Mouse (Mus musculus): ENCODE results near the gene Pafah1b2.
A peak's percentile ranks its signal among the peaks of the same experiment; 100 is the strongest.

Gene Pafah1b2

DNA sequence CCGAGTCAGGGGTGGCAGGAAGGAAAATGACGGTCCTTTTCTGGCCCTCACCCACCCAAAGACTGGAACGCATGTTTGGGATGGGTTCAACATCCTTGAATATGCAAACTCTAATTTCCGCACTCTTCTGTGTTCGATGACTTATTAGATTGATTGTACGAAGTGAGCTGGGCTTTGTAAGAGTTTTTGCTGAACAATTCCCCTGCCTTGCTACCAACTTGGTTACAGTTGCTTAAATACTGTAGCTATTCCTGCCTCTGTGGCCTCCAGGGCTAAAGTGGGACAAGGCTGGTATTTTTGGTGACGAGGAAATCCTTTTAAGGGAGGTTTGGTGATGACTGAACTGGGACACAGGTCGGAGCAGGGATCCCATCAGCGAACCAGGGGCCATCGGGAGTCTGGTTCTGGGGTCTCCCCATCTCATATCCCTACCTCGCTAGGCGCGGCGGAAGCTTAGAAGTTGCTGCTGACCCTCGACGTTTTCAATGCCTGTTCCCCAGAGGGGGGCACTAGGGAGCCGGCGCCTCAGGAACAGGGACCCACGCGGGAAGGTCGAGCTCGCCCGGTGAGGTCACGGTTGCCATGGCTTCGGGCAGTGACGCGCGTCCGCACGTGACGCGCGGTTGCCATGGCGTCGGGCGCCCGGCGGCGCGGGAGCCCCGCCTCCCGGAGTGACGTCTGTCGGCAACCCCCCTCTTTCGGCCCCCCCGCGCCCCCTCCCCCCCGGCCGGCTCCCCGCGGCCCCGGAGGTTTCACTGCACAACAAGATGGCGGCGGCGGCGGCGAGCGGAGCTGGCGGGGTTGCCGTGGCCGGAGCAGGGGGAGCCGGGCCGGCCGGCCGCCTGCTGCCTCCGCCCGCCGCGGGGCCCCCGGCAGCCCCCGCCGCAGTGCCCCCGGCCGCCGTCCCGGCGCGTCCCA, at the start of gene Pafah1b2, which contains the start of gene Sik3:
Gene Pafah1b2 (minus strand): TSS at position 600 of the 918 bp plus-strand sequence.
Gene Sik3 (plus strand): TSS at position 730 of the 918 bp plus-strand sequence.
- peak; percentile 96 to 98 for DNase-seq

DNA sequence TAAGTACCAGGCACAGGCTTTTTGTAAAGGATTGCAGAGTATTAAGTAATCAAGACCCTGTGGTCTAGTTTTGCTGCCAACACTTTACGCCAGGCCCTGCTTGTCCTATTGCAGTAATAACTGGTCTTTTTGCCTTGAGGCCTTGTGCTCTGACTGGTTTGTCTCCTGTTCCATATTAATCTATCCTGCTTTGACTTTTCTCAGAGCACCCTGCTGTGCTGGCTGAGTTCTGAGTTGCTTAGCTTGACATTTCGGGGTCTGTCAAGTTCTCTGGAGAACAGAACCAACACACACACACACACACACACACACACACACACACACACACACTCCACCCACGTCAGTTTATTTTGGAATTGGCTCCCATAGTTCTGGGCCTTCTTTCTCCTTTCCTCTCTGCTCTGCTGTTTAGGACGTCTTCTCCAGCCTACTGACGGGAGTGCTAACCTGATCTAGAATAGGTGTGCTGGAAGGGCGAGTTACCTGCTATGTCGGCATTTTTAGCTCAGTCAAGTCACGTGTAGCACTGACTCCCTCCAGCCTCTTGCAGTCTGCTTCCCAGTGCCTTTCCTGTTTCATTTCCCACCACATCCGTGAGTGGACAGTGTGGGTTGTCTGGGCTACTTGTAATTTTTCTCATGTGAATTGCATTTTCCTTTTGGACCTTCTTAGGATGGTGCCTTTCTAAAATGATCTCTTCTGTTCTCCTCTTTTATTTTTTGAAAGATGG, 49.4 kb upstream of the Pafah1b2 start:
- DNase-seq = peak; percentile 26 to 43

GRCm38 (mm10) chr9:46060249-46060648, 47.8 kb upstream of the Pafah1b2 start:
- DNase-seq = no peak

GRCm38 (mm10) chr9:46058065-46058464, 45.6 kb upstream of the Pafah1b2 start:
- DNase-seq = no peak

GRCm38 (mm10) chr9:46053014-46053666, 40.6 kb upstream of the Pafah1b2 start:
- peak in 1 of 2 experiments; percentile 35 for DNase-seq

GRCm38 (mm10) chr9:46050203-46050602, 37.7 kb upstream of the Pafah1b2 start:
- no peak for DNase-seq

DNA sequence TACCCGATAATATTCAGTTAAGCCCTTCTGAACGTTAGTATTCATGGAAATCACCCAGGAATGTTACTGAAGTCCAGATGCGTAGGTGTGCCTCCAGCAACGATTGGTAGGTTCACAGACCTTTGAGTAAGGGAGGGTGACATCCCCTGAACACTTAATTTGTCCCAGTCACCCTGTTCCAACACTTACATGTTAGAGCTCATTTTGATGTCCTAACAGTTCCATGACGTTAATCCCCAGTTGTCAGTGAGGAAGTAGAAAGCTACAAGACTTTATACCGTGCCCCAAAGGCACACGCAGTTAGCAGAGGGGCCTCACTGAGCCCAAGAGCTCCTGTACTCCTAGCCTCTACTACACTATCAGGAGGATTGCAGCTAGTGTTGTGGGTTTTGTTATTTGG, 37.0 kb upstream of the Pafah1b2 start:
- DNase-seq = no peak

DNA sequence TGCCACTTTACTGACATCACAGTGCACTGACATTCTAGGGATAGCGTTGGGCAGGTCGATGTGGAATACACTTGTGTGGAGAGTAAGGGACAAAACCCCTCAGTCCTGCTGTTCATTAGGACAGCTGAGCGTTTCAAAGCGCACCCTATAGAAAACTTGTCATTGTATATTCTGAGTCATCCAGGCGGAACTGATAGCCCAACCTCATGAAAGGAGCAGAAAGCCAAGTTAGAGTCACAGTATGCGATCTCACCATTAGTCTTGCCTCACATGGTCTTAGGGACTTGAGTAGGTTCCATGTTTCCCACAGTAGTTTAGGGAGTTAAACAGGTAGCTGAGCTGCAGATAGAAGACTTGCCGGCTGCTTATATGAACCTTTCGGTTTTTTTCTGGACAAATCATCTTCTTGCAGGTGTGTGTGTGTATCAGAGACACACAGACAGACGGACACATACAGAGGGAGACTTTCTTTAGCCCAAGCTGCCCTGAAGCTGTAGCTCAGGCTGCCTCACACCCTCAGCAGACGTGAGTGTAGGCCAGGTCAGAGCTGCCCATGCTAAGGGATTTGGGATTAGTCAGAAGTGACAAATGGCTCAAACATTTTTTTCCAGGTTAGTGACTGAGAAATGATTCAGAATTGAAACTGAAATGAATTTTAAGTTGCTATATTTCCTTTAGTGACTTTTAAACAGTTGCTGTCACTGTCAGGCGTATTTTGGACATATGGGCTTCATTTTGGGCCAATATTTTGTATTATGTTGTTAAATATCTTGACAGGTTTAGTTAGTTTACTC, 34.4 kb upstream of the Pafah1b2 start:
- DNase-seq = no peak

GRCm38 (mm10) chr9:46043626-46044025, 31.1 kb upstream of the Pafah1b2 start:
- no peak for DNase-seq

DNA sequence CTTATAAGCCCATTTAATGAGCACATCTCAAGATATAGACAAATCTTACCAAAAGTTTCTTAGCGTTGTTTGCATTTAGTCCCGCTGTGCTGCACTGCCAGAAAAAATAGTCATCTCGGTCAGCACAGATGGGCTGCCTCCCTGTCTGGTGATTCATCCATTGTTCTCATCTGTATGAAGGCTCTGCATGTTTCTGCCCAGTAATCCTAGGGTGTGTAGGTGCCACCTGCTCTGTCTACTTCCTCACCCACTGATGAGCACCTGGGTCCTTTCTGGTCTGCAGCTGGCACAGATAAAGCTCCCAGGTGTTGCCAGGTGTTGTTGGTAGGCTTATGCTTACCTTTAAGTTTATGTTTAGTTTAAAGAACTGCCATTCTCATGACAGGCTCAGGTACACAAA, 29.9 kb upstream of the Pafah1b2 start:
- no peak for DNase-seq

GRCm38 (mm10) chr9:46041186-46041585, 28.7 kb upstream of the Pafah1b2 start:
- no peak for DNase-seq

DNA sequence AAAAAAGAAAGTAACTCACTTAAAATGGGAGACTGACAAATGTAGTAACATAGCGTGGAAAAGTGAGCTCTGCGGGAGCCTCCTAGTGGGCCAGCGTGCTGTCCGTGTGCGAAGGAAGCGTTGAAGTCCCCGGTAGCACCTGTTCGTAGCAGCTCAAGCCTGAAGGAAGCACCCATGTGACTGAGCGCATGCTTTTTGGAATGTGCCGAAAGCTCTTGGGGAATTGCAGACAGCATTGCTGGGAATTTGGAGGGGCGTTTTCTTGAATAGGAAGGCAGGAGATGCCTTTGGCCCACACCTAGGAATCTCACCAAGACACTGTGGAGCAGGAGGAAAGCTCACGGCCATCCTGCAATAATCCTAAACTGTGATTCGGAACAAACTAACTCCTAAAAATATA, 26.3 kb upstream of the Pafah1b2 start:
- no peak for DNase-seq

- DNase-seq = no peak
These were observed 24.4 kb upstream of the Pafah1b2 start for GRCm38 (mm10) chr9:46036881-46037280.

DNA sequence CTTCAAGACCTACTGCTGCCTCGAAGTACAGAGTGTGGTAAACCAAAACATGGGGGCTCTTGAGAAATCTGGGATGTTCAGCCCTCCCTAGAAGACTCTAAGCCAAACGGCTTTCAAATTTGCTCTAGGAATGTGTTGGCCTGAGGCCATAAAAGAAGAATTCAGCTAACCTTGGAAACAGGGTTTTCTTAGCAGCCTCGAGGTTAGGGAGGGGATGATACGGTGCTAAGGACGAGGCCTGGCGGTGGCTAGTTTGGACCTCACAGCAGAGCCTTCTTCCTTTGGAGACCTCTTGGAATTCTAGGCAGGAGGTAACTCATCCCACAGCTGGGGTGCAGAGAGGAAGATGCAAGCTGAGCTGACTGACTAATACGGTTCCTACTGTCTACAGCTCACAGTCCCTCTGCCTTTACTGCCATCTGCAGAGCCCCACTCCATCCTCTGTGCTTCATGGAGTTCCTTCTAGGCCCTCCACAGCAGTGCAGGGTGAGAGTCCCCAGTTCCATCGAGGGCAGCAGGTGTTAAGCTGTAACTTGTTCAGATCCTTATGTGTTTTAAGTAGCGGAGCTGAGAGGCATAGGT, 22.9 kb upstream of the Pafah1b2 start:
- no peak for DNase-seq

DNA sequence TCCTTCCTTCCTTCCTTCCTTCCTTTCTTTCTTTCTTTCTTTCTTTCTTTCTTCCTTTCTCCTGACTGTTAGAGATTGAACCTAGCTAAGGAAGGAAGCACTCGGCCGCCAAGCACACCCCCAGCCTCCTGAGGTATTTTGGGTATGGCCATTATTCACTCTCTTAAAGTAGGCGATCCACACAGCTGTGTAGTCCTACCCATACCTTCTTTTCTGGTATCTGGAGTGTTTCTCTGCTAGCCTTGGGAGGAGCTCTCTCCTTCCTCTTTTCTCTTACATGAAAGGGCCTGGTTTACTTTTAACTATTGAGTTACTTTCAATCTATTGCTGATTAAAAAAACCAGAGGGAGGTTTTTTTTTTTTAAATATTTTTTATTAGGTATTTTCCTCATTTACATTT, 21.4 kb upstream of the Pafah1b2 start:
- DNase-seq = no peak

GRCm38 (mm10) chr9:46033058-46033457, 20.6 kb upstream of the Pafah1b2 start:
- DNase-seq = no peak

- DNase-seq = peak in 1 of 2 experiments; percentile 53
These were observed 19.7 kb upstream of the Pafah1b2 start for GRCm38 (mm10) chr9:46032190-46032589.

DNA sequence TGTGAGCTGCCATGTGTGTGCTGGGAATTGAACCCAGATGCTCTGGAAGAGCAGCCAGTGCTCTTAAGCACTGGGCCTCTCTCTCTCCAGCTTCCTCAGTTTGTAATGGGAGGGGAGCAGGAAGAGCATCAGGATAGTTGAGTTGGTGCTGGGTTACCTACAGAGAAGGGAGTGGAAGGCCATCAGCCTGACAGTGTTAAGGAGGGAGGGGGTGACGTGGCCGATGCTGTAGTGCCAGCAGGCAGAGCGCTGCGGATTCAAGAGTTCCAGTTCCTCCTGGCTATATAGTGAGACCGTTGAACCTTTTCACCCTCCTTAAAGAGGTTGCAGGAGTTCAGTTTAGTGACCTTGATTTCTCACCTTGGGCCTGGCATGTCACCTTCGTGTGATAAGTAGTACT, 18.5 kb upstream of the Pafah1b2 start:
- DNase-seq = no peak

GRCm38 (mm10) chr9:46030184-46030583, 17.7 kb upstream of the Pafah1b2 start:
- no peak for DNase-seq

- no peak for DNase-seq
These were observed 17.0 kb upstream of the Pafah1b2 start for GRCm38 (mm10) chr9:46029534-46029933.

- DNase-seq = no peak
These were observed 15.5 kb upstream of the Pafah1b2 start for GRCm38 (mm10) chr9:46027994-46028393.
